Mouse (Mus musculus) gastrocnemius, postnatal 36 days (tissue): ENCODE results near the gene Tpo. TPM values are rescaled to one million over a fixed set of nuclear protein-coding genes. Genes with fewer than 3 reads are reported as not detected.
A peak's percentile ranks its signal among the peaks of the same experiment; 100 is the strongest.

Experiments used
- DNase-seq, 2 experiments: peaks; one replicate each; pipeline ENCODE4 v3.0.0; 2022
- intact Hi-C: fragments of 180-260 bp; cut with DNase I; formaldehyde crosslinking; loops from one replicate; pipeline ENCODE4 v1.15.1; 2025
- long read RNA-seq, 2 experiments: library from polyadenylated mRNA; stranded (forward); transcript quantifications; one replicate each; pipeline ENCODE4 v2.0.0; 2021
- total RNA-seq, 2 experiments: library from RNA; stranded (reverse); gene quantifications; 2 replicates each; pipeline ENCODE4 v1.2.3; 2021

Gene Tpo
- total RNA-seq: not detected
- long read RNA-seq, experiment 1: 0 reads
- long read RNA-seq, experiment 2: 0 reads

- no peak for DNase-seq
- intact Hi-C loops: no loop called here
Measured at GRCm38 (mm10) chr12:30132524-30132923, at the start of gene Tpo. TSS of gene Tpo (minus strand) at chr12:30132624.

- intact Hi-C loops: no loop called here
- no peak for DNase-seq
Measured at GRCm38 (mm10) chr12:30181721-30182120, 49.3 kb upstream of the Tpo start.

GRCm38 (mm10) chr12:30179623-30180022 lies 47.2 kb upstream of the Tpo start:
- intact Hi-C loops: no loop called here
- no peak for DNase-seq

- DNase-seq: no peak
- intact Hi-C loops: no loop called here
Measured at GRCm38 (mm10) chr12:30177966-30178365, 45.5 kb upstream of the Tpo start.

GRCm38 (mm10) chr12:30177529-30177928 lies 45.1 kb upstream of the Tpo start:
- DNase-seq: no peak
- intact Hi-C loops: no loop called here

GRCm38 (mm10) chr12:30168491-30168890 lies 36.1 kb upstream of the Tpo start:
- no peak for DNase-seq

GRCm38 (mm10) chr12:30164538-30164937 lies 32.1 kb upstream of the Tpo start:
- no peak for DNase-seq
- intact Hi-C loops: no loop called here

More at GRCm38 (mm10) chr12:30168491-30168890, 36.1 kb upstream of the Tpo start:
- intact Hi-C loops: no loop called here

- DNase-seq: no peak
- intact Hi-C loops: no loop called here
Measured at GRCm38 (mm10) chr12:30164005-30164404, 31.6 kb upstream of the Tpo start.

GRCm38 (mm10) chr12:30161731-30162406 lies 29.4 kb upstream of the Tpo start:
- intact Hi-C loops: no loop called here
- no peak for DNase-seq

GRCm38 (mm10) chr12:30160475-30160874 lies 28.1 kb upstream of the Tpo start:
- intact Hi-C loops: no loop called here
- no peak for DNase-seq

- intact Hi-C loops: no loop called here
- no peak for DNase-seq
Measured at GRCm38 (mm10) chr12:30159788-30160187, 27.4 kb upstream of the Tpo start.

- no peak for DNase-seq
- intact Hi-C loops: no loop called here
Measured at GRCm38 (mm10) chr12:30154079-30154673, 21.8 kb upstream of the Tpo start.

GRCm38 (mm10) chr12:30142085-30142484 lies 9.7 kb upstream of the Tpo start:
- DNase-seq: no peak
- intact Hi-C loops: no loop called here

GRCm38 (mm10) chr12:30129411-30129716 lies 3.1 kb downstream of the Tpo start:
- intact Hi-C loops: loop anchor here (2.0 to 5.0 kb wide), 2 partner anchors 239 to 448 kb away; no protein-coding TSS in a partner anchor
- DNase-seq: no peak

- peak; percentile 34 to 50 for DNase-seq
Measured at GRCm38 (mm10) chr12:30128561-30129410, 3.6 kb downstream of the Tpo start.

GRCm38 (mm10) chr12:30122347-30122746 lies 10.1 kb downstream of the Tpo start:
- DNase-seq: no peak
- intact Hi-C loops: no loop called here

More at GRCm38 (mm10) chr12:30128561-30129410, 3.6 kb downstream of the Tpo start:
- intact Hi-C loops: loop anchor here (2.0 to 5.0 kb wide), 2 partner anchors 240 to 449 kb away; no protein-coding TSS in a partner anchor

- DNase-seq: no peak
- intact Hi-C loops: no loop called here
Measured at GRCm38 (mm10) chr12:30112271-30112670, 20.2 kb downstream of the Tpo start.

GRCm38 (mm10) chr12:30109646-30110605 lies 22.5 kb downstream of the Tpo start:
- intact Hi-C loops: no loop called here
- no peak for DNase-seq

- no peak for DNase-seq
- intact Hi-C loops: no loop called here
Measured at GRCm38 (mm10) chr12:30102891-30103565, 29.4 kb downstream of the Tpo start.

- intact Hi-C loops: no loop called here
- DNase-seq: peak in 1 of 2 experiments; percentile 14
Measured at GRCm38 (mm10) chr12:30092081-30092480, 40.3 kb downstream of the Tpo start.
